Mouse (Mus musculus) lung, postnatal 10 days (tissue): ENCODE data around the gene Fem1b.
"Not testable (repeated sequence)": the region's sequence is repeated elsewhere in the genome, so short reads cannot be mapped to it uniquely, and the experiment has no call there.

Experiments used
- DNase-seq: peaks from one replicate; pipeline ENCODE4 v3.0.0; 2021

Fem1b gene

GRCm38 (mm10) chr9:62811516-62812121 lies at the start of gene Fem1b:
Gene Fem1b, minus strand, starts transcription at chr9:62811934.
- DNase-seq = peak; percentile 95

GRCm38 (mm10) chr9:62860866-62861265 lies 49.1 kb upstream of the Fem1b start:
- no peak for DNase-seq

- not testable (repeated sequence) for DNase-seq
Measured at GRCm38 (mm10) chr9:62860102-62860501, 48.4 kb upstream of the Fem1b start.

- DNase-seq = no peak
Measured at GRCm38 (mm10) chr9:62858266-62859019, 46.7 kb upstream of the Fem1b start.

- DNase-seq = peak; percentile 93
Measured at GRCm38 (mm10) chr9:62857719-62858261, 46.1 kb upstream of the Fem1b start, which contains the start of gene Calml4. Gene Calml4, plus strand, starts transcription at chr9:62858080.

- DNase-seq = peak; percentile 37
Measured at GRCm38 (mm10) chr9:62857216-62857615, 45.5 kb upstream of the Fem1b start.

- peak; percentile 39 for DNase-seq
Measured at GRCm38 (mm10) chr9:62854483-62854882, 42.7 kb upstream of the Fem1b start.

- no peak for DNase-seq
Measured at GRCm38 (mm10) chr9:62851571-62851970, 39.8 kb upstream of the Fem1b start.

- DNase-seq = no peak
Measured at GRCm38 (mm10) chr9:62848641-62849040, 36.9 kb upstream of the Fem1b start.

- peak; percentile 93 for DNase-seq
Measured at GRCm38 (mm10) chr9:62847694-62848093, 36.0 kb upstream of the Fem1b start.

GRCm38 (mm10) chr9:62844461-62844860 lies 32.7 kb upstream of the Fem1b start:
- DNase-seq = no peak

GRCm38 (mm10) chr9:62843356-62844024 lies 31.8 kb upstream of the Fem1b start:
- no peak for DNase-seq

- no peak for DNase-seq
Measured at GRCm38 (mm10) chr9:62839172-62839770, 27.5 kb upstream of the Fem1b start.

- DNase-seq = peak; percentile 92
Measured at GRCm38 (mm10) chr9:62838506-62839171, 26.9 kb upstream of the Fem1b start, which contains the start of gene Cln6. Gene Cln6, plus strand, starts transcription at chr9:62838785.

GRCm38 (mm10) chr9:62838146-62838505 lies 26.4 kb upstream of the Fem1b start:
- no peak for DNase-seq

- no peak for DNase-seq
Measured at GRCm38 (mm10) chr9:62837611-62838010, 25.9 kb upstream of the Fem1b start.

GRCm38 (mm10) chr9:62835705-62836446 lies 24.1 kb upstream of the Fem1b start:
- DNase-seq = no peak

- DNase-seq = no peak
Measured at GRCm38 (mm10) chr9:62834906-62835305, 23.2 kb upstream of the Fem1b start.

GRCm38 (mm10) chr9:62829877-62830276 lies 18.1 kb upstream of the Fem1b start:
- no peak for DNase-seq

- peak; percentile 98 for DNase-seq
Measured at GRCm38 (mm10) chr9:62828662-62829086, 16.9 kb upstream of the Fem1b start.

GRCm38 (mm10) chr9:62827939-62828652 lies 16.4 kb upstream of the Fem1b start:
- DNase-seq = peak; percentile 57
